Mouse (Mus musculus) T-cell, adult 66 days (primary cell): ENCODE data around the gene Cct6b. TPM values are rescaled to one million over a fixed set of nuclear protein-coding genes. Genes with fewer than 3 reads are reported as not detected.

Experiments used
- total RNA-seq, 2 experiments: library from RNA; stranded (reverse); gene quantifications; 3 replicates in 1 of 2; 4 replicates in 1 of 2; pipeline ENCODE4 v1.2.4; 2023

The Cct6b gene
- total RNA-seq = under 1 TPM; 0.50 to 0.67 TPM

GRCm38 (mm10) chr11:82763742-82764437 is at the start of gene Cct6b, which contains the start of gene Zfp830:
Gene Cct6b, minus strand, starts transcription at chr11:82764321.
Gene Zfp830, plus strand, starts transcription at chr11:82764345.

GRCm38 (mm10) chr11:82780983-82781903 is 17.1 kb upstream of the Cct6b start, which contains the start of gene Lig3:
Gene Lig3, plus strand, starts transcription at chr11:82781108.

Other genes starting within 250 kb of the Cct6b start
- 10 to 100 TPM; 42.7 to 45.4 TPM for gene Zfp830, start within 50 bp of the Cct6b start, total RNA-seq
- gene Lig3, start 16.8 kb upstream of the Cct6b start, total RNA-seq = 10 to 100 TPM; 40.2 to 40.4 TPM
- gene Rffl, start 106.9 kb upstream of the Cct6b start, total RNA-seq = 10 to 100 TPM; 17.9 to 22.8 TPM
- 10 to 100 TPM; 15.5 to 23.2 TPM for gene Rad51d, start 126.3 kb upstream of the Cct6b start, total RNA-seq
- gene Fndc8, start 127.8 kb upstream of the Cct6b start, total RNA-seq = not detected
- 100 to 1,000 TPM in 1 of 2 experiments, 10 to 100 TPM in 1; 93.7 to 101 TPM for gene Nle1, start 144.1 kb upstream of the Cct6b start, total RNA-seq
- not detected for gene Unc45b, start 146.2 kb upstream of the Cct6b start, total RNA-seq
- gene Slfn5, start 187.0 kb upstream of the Cct6b start, total RNA-seq = 10 to 100 TPM; 58.9 to 70.8 TPM
- gene Slfn9, start 227.5 kb upstream of the Cct6b start, total RNA-seq = 10 to 100 TPM; 22.4 to 23.2 TPM